Mouse (Mus musculus) heart, adult 9 months (tissue): ENCODE data around the gene Flnc.
"Not testable (repeated sequence)": the region's sequence is repeated elsewhere in the genome, so short reads cannot be mapped to it uniquely, and the experiment has no call there.

Experiments used
- DNase-seq, 2 experiments: peaks; one replicate each; pipeline ENCODE4 v3.0.0; 2022; ENCODE audit warnings: low spot score in 2 of 2

The Flnc gene

GRCm38 (mm10) chr6:29433038-29433803, at the start of gene Flnc:
Gene Flnc (plus strand): TSS chr6:29433256.
- peak; percentile 49 to 56 for DNase-seq

- no peak for DNase-seq
These were observed 45.0 kb upstream of the Flnc start, which contains the start of gene Opn1sw for GRCm38 (mm10) chr6:29388052-29388518. Gene Opn1sw (minus strand): TSS chr6:29388468.

- DNase-seq = peak; percentile 88 to 94
These were observed 44.4 kb upstream of the Flnc start for GRCm38 (mm10) chr6:29388606-29389080.

- no peak for DNase-seq
These were observed 43.6 kb upstream of the Flnc start for GRCm38 (mm10) chr6:29389425-29389824.

GRCm38 (mm10) chr6:29390500-29390899, 42.6 kb upstream of the Flnc start:
- not testable (repeated sequence) for DNase-seq

- not testable (repeated sequence) for DNase-seq
These were observed 41.8 kb upstream of the Flnc start for GRCm38 (mm10) chr6:29391241-29391640.

GRCm38 (mm10) chr6:29391802-29392201, 41.3 kb upstream of the Flnc start:
- no peak for DNase-seq

- DNase-seq = no peak
These were observed 38.8 kb upstream of the Flnc start for GRCm38 (mm10) chr6:29394286-29394685.

- DNase-seq = peak; percentile 67 to 74
These were observed 36.9 kb upstream of the Flnc start, which contains the start of gene Ccdc136 for GRCm38 (mm10) chr6:29395910-29396713. Gene Ccdc136 (plus strand): TSS chr6:29396309.

GRCm38 (mm10) chr6:29396714-29397540, 36.1 kb upstream of the Flnc start:
- no peak for DNase-seq

GRCm38 (mm10) chr6:29397575-29397974, 35.5 kb upstream of the Flnc start:
- no peak for DNase-seq

GRCm38 (mm10) chr6:29399851-29400250, 33.2 kb upstream of the Flnc start:
- DNase-seq = no peak

GRCm38 (mm10) chr6:29402693-29403342, 30.2 kb upstream of the Flnc start:
- no peak for DNase-seq

GRCm38 (mm10) chr6:29406412-29406811, 26.6 kb upstream of the Flnc start:
- no peak for DNase-seq

GRCm38 (mm10) chr6:29415446-29415845, 17.6 kb upstream of the Flnc start:
- no peak for DNase-seq

- DNase-seq = no peak
These were observed 12.5 kb upstream of the Flnc start for GRCm38 (mm10) chr6:29420596-29420995.

- no peak for DNase-seq
These were observed 7.9 kb upstream of the Flnc start for GRCm38 (mm10) chr6:29425118-29425517.

GRCm38 (mm10) chr6:29426331-29426730, 6.7 kb upstream of the Flnc start:
- no peak for DNase-seq

- no peak for DNase-seq
These were observed 4.9 kb upstream of the Flnc start for GRCm38 (mm10) chr6:29428171-29428570.

GRCm38 (mm10) chr6:29430681-29431420, 2.2 kb upstream of the Flnc start:
- peak in 1 of 2 experiments; percentile 23 for DNase-seq
